Mouse (Mus musculus): ENCODE measurements around the gene Gm5725.
"Not testable (repeated sequence)": the region's sequence is repeated elsewhere in the genome, so short reads cannot be mapped to it uniquely, and the experiment has no call there.

Gene Gm5725

GRCm38 (mm10) chr7:21844167-21844566 is at the start of gene Gm5725:
Gm5725 (minus strand) TSS chr7:21844267.
- not testable (repeated sequence) for DNase-seq

DNA sequence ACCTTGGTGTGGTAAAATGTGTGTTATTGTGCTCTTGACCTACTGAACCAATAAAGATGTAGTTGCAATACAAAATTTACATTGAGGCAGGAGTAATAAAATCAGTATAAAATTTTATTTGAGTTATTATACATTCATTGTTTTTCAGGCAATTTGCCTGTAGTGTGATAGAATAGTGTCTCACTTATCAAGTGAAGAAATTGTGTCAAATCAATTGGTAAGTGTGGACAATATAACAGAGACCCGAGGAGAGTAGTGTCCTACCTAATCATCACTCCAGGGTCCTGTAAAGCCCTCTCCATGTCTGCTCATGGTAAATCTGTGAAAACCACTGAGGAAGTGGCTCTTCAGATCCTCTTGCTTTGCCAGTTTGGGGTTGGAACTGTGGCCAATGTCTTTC is 12.0 kb downstream of the Gm5725 start, which contains the start of gene Vmn1r135:
Gene Vmn1r135 (plus strand): TSS at position 301 of the 400 bp plus-strand sequence.
- not testable (repeated sequence) for DNase-seq

- not testable (repeated sequence) for DNase-seq
These were observed 47.4 kb downstream of the Gm5725 start, which contains the start of gene Gm4177 for GRCm38 (mm10) chr7:21796628-21797027. Gm4177 (minus strand) TSS chr7:21796728.

All from cerebellum, adult 18-20 months (tissue).